Mouse (Mus musculus) heart, adult 2 months (tissue): Measurements from ENCODE around the gene Olfr93.

ENCODE experiments used
- CTCF ChIP-seq: fragments of 200-600 bp; IDR thresholded peaks from 2 replicates; pipeline ENCODE4 v1.8.1; 2022; ENCODE audit warnings: antibody characterized with exemption, mild to moderate bottlenecking, moderate library complexity
- EP300 ChIP-seq: fragments of 200-500 bp; IDR thresholded peaks from 2 replicates; pipeline ENCODE4 v1.6.1; 2011; ENCODE audit warnings: low read depth, low read length, control low read depth; ENCODE audit not compliant: insufficient read depth
- POLR2A ChIP-seq: fragments of 200-500 bp; IDR thresholded peaks from 2 replicates; pipeline ENCODE4 v1.6.1; 2011; ENCODE audit warnings: mild to moderate bottlenecking, low read depth, low read length, control low read depth; ENCODE audit not compliant: insufficient read depth

DNA sequence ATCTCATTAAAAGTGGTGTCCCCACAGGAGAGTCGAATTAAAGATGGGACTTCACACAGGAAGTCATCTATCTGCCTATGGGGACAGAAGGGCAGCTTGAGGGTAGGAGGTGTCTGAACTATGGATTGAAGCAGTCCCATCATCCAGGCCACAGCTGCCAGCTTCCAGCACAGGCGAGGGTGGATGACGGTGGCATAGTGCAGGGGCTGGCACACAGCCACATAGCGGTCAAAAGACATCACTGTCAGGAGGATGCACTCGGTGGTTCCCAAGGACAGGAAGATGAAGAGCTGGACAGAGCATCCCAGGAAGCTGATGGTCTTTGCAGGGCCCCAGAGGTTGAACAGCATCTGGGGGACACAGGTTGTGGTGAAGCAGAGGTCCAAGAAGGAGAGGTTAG is 68.0 kb downstream of the Olfr93 start:
- TF ChIP-seq POLR2A (no peak), EP300 (no peak), CTCF (no peak)
